Mouse (Mus musculus) myocyte (in vitro differentiated cells): ENCODE measurements at regions not wholly inside any gene's neighbourhood (a gene's known extent, or its start where the extent isn't known, plus 50 kb on each side); places are given as distances from the start of the nearest gene placed in this dataset.

Experiments
- CEBPB ChIP-seq: IDR thresholded peaks from 2 replicates; pipeline ENCODE4 v1.6.1; 2011; ENCODE audit warnings: mild to moderate bottlenecking, moderate library complexity; ENCODE audit not compliant: poor library complexity, insufficient read depth, severe bottlenecking
- E2F4 ChIP-seq: IDR thresholded peaks from one replicate; pipeline ENCODE4 v1.6.1; 2011; ENCODE audit warnings: mild to moderate bottlenecking, control low read depth, moderate library complexity; ENCODE audit not compliant: insufficient read depth
- MAX ChIP-seq: IDR thresholded peaks from one replicate; pipeline ENCODE4 v1.6.1; 2011; ENCODE audit warnings: low read depth, mild to moderate bottlenecking, control low read depth
- MYOD1 ChIP-seq, 3 experiments: IDR thresholded peaks; one replicate each; pipeline ENCODE4 v1.6.1; 2011; ENCODE audit warnings: control low read depth in 2 of 3, low read depth in 2 of 3, mild to moderate bottlenecking in 2 of 3, moderate library complexity in 1 of 3; ENCODE audit not compliant: insufficient read length in 2 of 3, control insufficient read depth in 1 of 3
- POLR2A ChIP-seq: IDR thresholded peaks from one replicate; pipeline ENCODE4 v1.6.1; 2011; ENCODE audit warnings: low read depth, mild to moderate bottlenecking, control low read depth, moderate library complexity; ENCODE audit not compliant: insufficient read length
- POLR2AphosphoS2 ChIP-seq: IDR thresholded peaks from one replicate; pipeline ENCODE4 v1.6.1; 2011; ENCODE audit warnings: low read depth, control low read depth; ENCODE audit not compliant: insufficient read length
- REST ChIP-seq: IDR thresholded peaks from one replicate; pipeline ENCODE4 v1.6.1; 2011; ENCODE audit warnings: mild to moderate bottlenecking, control low read depth, moderate library complexity; ENCODE audit not compliant: insufficient read depth, insufficient read length
- TCF3 ChIP-seq: IDR thresholded peaks from one replicate; pipeline ENCODE4 v1.6.1; 2011; ENCODE audit warnings: low read depth, control low read depth; ENCODE audit not compliant: insufficient read length
- USF1 ChIP-seq: IDR thresholded peaks from one replicate; pipeline ENCODE4 v1.6.1; 2011; ENCODE audit warnings: low read depth, mild to moderate bottlenecking, control low read depth, moderate library complexity

DNA sequence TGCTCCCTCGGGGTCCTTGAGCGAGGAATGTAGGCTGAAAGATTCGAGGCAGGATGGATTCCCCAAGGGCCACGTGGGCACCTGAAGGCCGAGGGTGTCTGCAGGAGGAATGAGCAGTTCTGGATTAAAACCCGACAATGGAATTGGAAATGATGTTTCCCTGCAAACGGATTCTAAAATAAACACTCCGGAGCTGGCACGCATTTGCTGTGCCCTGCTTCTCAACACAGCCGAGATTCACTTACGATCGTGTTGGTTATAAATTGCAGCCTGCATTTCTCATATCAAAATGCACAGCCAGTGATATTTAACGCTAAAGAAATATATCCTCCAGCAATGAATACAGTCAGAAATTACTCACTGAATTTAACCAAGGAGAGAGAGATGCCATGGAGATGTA is 169.4 kb upstream of the Fam19a5 start:
- TF ChIP-seq POLR2A (no peak), POLR2AphosphoS2 (no peak), USF1 (no peak), E2F4 (no peak), MAX (no peak), MYOD1 (IDR thresholded peaks at IDR 0.05; ENCODE audit: control insufficient read depth in 1 of 3, insufficient read length in 2 of 3, low read depth in 2 of 3) (no peak), TCF3 (no peak), REST (no peak), CEBPB (no peak)
